Mouse (Mus musculus) T-helper 2 cell (primary cell): ENCODE measurements around the gene Gm20929.
"Not testable (repeated sequence)": the region's sequence is repeated elsewhere in the genome, so short reads cannot be mapped to it uniquely, and the experiment has no call there.

ENCODE experiments used
- in situ Hi-C: fragments of 300-600 bp; cut with MboI, MseI; formaldehyde crosslinking; loops from one replicate; pipeline ENCODE4 v1.15.1; 2025; ENCODE audit warnings: high pct_unique_total_duplicates

Gene Gm20929

GRCm38 (mm10) chrY:53843649-53844048 is at the start of gene Gm20929:
TSS of gene Gm20929 (plus strand) at chrY:53843949.
- in situ Hi-C loops, result not testable (repeated sequence)
